Mouse (Mus musculus): ENCODE data around the gene Olfr1214. TPM values are rescaled to one million over a fixed set of nuclear protein-coding genes. Genes with fewer than 3 reads are reported as not detected.
"Not testable (repeated sequence)": the region's sequence is repeated elsewhere in the genome, so short reads cannot be mapped to it uniquely, and the experiment has no call there.

Olfr1214 gene
- polyA plus RNA-seq (2014; fragmentation: Nextera tagmentation; extraction: Ambion mirVana): not detected in 2 replicates

- no peak within 1 kb of the TSS for H3K27ac ChIP-seq (ENCODE audit: low read depth, low read length)
- H3K9ac ChIP-seq (ENCODE audit: low read length): no peak within 1 kb of the TSS
- WGBS: 90% methylated on average over 1 of the region's 1 CpGs
- no peaks in the 10 kb centered on the region for H3K9me3 ChIP-seq (ENCODE audit: control insufficient read depth, low read length)
- H3K36me3 ChIP-seq (ENCODE audit: control insufficient read depth, insufficient read depth, low read length): no peaks in the 10 kb centered on the region
- no peaks in the 10 kb centered on the region for H3K27me3 ChIP-seq (ENCODE audit: control insufficient read depth, insufficient read depth, low read length)
- H3K4me1 ChIP-seq (replicated peaks; ENCODE audit: control insufficient read depth, insufficient read depth, low read length): no peaks in the 10 kb centered on the region
- no peak within 1 kb of the TSS for H3K4me3 ChIP-seq (ENCODE audit: low read depth, low read length)
- DNase-seq (ENCODE audit: low spot score) (no peak), ATAC-seq (replicated peaks; ENCODE audit: low FRiP score) (no peak)
- H3K4me2 ChIP-seq (ENCODE audit: low read depth, low read length, severe bottlenecking): no peak within 1 kb of the TSS
Measured at GRCm38 (mm10) chr2:88992553-88992952, at the start of gene Olfr1214. TSS of gene Olfr1214 (minus strand) at chr2:88992653.

GRCm38 (mm10) chr2:89031965-89032364, 39.5 kb upstream of the Olfr1214 start, which contains the start of gene Olfr1217:
TSS of gene Olfr1217 (minus strand) at chr2:89032065.
- H3K4me3 ChIP-seq (ENCODE audit: low read depth, low read length): no peak within 1 kb of the TSS
- no peaks in the 10 kb centered on the region for H3K9me3 ChIP-seq (ENCODE audit: control insufficient read depth, low read length)
- WGBS: 75% methylated on average over 2 of the region's 2 CpGs
- H3K9ac ChIP-seq (ENCODE audit: low read length): no peak within 1 kb of the TSS
- no peaks in the 10 kb centered on the region for H3K36me3 ChIP-seq (ENCODE audit: control insufficient read depth, insufficient read depth, low read length)
- no peaks in the 10 kb centered on the region for H3K4me1 ChIP-seq (replicated peaks; ENCODE audit: control insufficient read depth, insufficient read depth, low read length)
- H3K27ac ChIP-seq (ENCODE audit: low read depth, low read length): no peak within 1 kb of the TSS
- no peak within 1 kb of the TSS for H3K4me2 ChIP-seq (ENCODE audit: low read depth, low read length, severe bottlenecking)
- ATAC-seq (replicated peaks; ENCODE audit: low FRiP score): no peak
- DNase-seq (ENCODE audit: low spot score): no peak
- no peaks in the 10 kb centered on the region for H3K27me3 ChIP-seq (ENCODE audit: control insufficient read depth, insufficient read depth, low read length)

DNA sequence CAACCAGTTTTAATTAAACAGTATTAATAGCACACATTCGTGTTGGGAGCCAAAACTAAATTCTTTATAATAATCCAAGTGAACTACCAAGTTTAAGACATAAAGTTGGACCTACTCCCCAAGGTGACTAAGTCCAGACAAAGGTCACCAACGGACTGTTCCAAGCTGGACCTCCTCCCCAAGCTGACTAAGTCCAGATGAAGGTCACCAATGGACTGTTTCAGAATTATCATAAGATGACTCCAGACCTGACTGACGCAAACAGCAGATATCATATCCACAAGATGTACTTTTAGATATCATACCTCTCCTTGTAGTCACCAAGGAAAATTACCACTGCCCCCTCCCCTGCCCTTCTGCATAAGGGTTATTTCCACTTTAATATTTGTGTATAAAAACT, 29.0 kb upstream of the Olfr1214 start:
- 81% methylated on average over 3 of the region's 3 CpGs for WGBS
- not testable (repeated sequence) for H3K27me3 ChIP-seq (ENCODE audit: control insufficient read depth, insufficient read depth, low read length); H3K4me1 ChIP-seq (replicated peaks; ENCODE audit: control insufficient read depth, insufficient read depth, low read length); H3K4me3 ChIP-seq (ENCODE audit: low read depth, low read length); H3K27ac ChIP-seq (ENCODE audit: low read depth, low read length); DNase-seq (ENCODE audit: low spot score); H3K9me3 ChIP-seq (ENCODE audit: control insufficient read depth, low read length); ATAC-seq (replicated peaks; ENCODE audit: low FRiP score); H3K4me2 ChIP-seq (ENCODE audit: low read depth, low read length, severe bottlenecking); H3K9ac ChIP-seq (ENCODE audit: low read length); H3K36me3 ChIP-seq (ENCODE audit: control insufficient read depth, insufficient read depth, low read length)

- H3K9me3 ChIP-seq (ENCODE audit: control insufficient read depth, low read length): no peaks in the 10 kb centered on the region
- H3K27ac ChIP-seq (ENCODE audit: low read depth, low read length): no peak within 1 kb of the TSS
- no peak within 1 kb of the TSS for H3K4me3 ChIP-seq (ENCODE audit: low read depth, low read length)
- no peaks in the 10 kb centered on the region for H3K36me3 ChIP-seq (ENCODE audit: control insufficient read depth, insufficient read depth, low read length)
- no peak within 1 kb of the TSS for H3K9ac ChIP-seq (ENCODE audit: low read length)
- 82% methylated on average over 1 of the region's 1 CpGs for WGBS
- H3K4me1 ChIP-seq (replicated peaks; ENCODE audit: control insufficient read depth, insufficient read depth, low read length): no peaks in the 10 kb centered on the region
- ATAC-seq (replicated peaks; ENCODE audit: low FRiP score) (no peak), DNase-seq (ENCODE audit: low spot score) (no peak)
- no peaks in the 10 kb centered on the region for H3K27me3 ChIP-seq (ENCODE audit: control insufficient read depth, insufficient read depth, low read length)
- no peak within 1 kb of the TSS for H3K4me2 ChIP-seq (ENCODE audit: low read depth, low read length, severe bottlenecking)
Measured at GRCm38 (mm10) chr2:89018240-89018639, 25.8 kb upstream of the Olfr1214 start, which contains the start of gene Olfr1216. TSS of gene Olfr1216 (minus strand) at chr2:89018340.

GRCm38 (mm10) chr2:89006873-89007272, 14.4 kb upstream of the Olfr1214 start, which contains the start of gene Olfr1215:
TSS of gene Olfr1215 (minus strand) at chr2:89006973.
- no peaks in the 10 kb centered on the region for H3K27me3 ChIP-seq (ENCODE audit: control insufficient read depth, insufficient read depth, low read length)
- H3K4me3 ChIP-seq (ENCODE audit: low read depth, low read length): no peak within 1 kb of the TSS
- DNase-seq (ENCODE audit: low spot score) (no peak), ATAC-seq (replicated peaks; ENCODE audit: low FRiP score) (no peak)
- H3K9ac ChIP-seq (ENCODE audit: low read length): no peak within 1 kb of the TSS
- H3K9me3 ChIP-seq (ENCODE audit: control insufficient read depth, low read length): no peaks in the 10 kb centered on the region
- H3K36me3 ChIP-seq (ENCODE audit: control insufficient read depth, insufficient read depth, low read length): no peaks in the 10 kb centered on the region
- H3K4me2 ChIP-seq (ENCODE audit: low read depth, low read length, severe bottlenecking): no peak within 1 kb of the TSS
- 85% methylated on average over 2 of the region's 2 CpGs for WGBS
- no peaks in the 10 kb centered on the region for H3K4me1 ChIP-seq (replicated peaks; ENCODE audit: control insufficient read depth, insufficient read depth, low read length)
- H3K27ac ChIP-seq (ENCODE audit: low read depth, low read length): no peak within 1 kb of the TSS

DNA sequence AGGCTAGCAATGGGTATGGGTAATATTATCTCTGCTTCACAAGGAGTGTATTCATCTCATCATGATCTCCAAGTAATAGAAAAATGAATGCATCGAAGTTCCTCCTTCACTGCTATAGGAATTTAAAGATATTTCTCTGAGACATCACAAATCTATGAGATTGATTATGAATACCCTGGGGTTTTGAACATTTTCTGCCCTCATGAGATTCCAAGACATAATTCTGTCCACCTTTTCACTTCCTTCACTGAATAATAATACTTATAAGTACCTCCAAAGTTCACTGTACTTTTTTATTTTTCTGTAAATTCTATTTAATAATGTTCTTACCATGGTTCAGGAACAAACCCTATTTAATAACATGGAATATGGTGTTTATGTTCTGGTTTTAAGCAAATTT, 12.3 kb downstream of the Olfr1214 start, which contains the start of gene Gm13762:
TSS of gene Gm13762 (minus strand) at position 101 of the 400 bp plus-strand sequence.
- no peak within 1 kb of the TSS for H3K4me3 ChIP-seq (ENCODE audit: low read depth, low read length)
- no peak for ATAC-seq (replicated peaks; ENCODE audit: low FRiP score)
- no peaks in the 10 kb centered on the region for H3K4me1 ChIP-seq (replicated peaks; ENCODE audit: control insufficient read depth, insufficient read depth, low read length)
- no peaks in the 10 kb centered on the region for H3K27me3 ChIP-seq (ENCODE audit: control insufficient read depth, insufficient read depth, low read length)
- no peaks in the 10 kb centered on the region for H3K9me3 ChIP-seq (ENCODE audit: control insufficient read depth, low read length)
- 88% methylated on average over 1 of the region's 1 CpGs for WGBS
- no peak within 1 kb of the TSS for H3K9ac ChIP-seq (ENCODE audit: low read length)
- no peak within 1 kb of the TSS for H3K4me2 ChIP-seq (ENCODE audit: low read depth, low read length, severe bottlenecking)
- DNase-seq (ENCODE audit: low spot score): no peak
- H3K27ac ChIP-seq (ENCODE audit: low read depth, low read length): no peak within 1 kb of the TSS
- H3K36me3 ChIP-seq (ENCODE audit: control insufficient read depth, insufficient read depth, low read length): no peaks in the 10 kb centered on the region

GRCm38 (mm10) chr2:88953669-88954068, 38.8 kb downstream of the Olfr1214 start, which contains the start of gene Olfr1212:
TSS of gene Olfr1212 (plus strand) at chr2:88953969.
- no peaks in the 10 kb centered on the region for H3K36me3 ChIP-seq (ENCODE audit: control insufficient read depth, insufficient read depth, low read length)
- no peak for ATAC-seq (replicated peaks; ENCODE audit: low FRiP score)
- H3K27ac ChIP-seq (ENCODE audit: low read depth, low read length): no peak within 1 kb of the TSS

DNA sequence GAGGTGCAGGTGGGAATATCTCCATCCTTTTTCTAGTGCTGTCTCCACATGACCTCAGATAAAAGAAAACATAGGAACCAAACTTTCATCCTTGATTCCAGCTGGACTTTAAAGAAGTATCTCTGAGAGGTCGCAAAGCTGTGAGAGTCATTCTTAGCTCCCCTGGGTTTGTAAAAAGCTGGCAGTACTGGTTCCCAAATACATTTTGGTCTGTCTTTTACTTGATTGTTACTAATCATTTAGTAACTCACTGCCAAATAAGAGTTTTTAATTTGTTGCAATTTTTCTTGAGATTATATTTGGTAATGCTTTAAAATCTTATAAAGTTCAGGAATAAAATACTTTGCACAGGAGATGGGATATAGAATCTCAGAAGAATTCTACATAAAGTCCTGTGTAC, 54.4 kb downstream of the Olfr1214 start, which contains the start of gene Olfr1211:
TSS of gene Olfr1211 (minus strand) at position 101 of the 400 bp plus-strand sequence.
- H3K4me3 ChIP-seq (ENCODE audit: low read depth, low read length): no peak within 1 kb of the TSS
- H3K4me2 ChIP-seq (ENCODE audit: low read depth, low read length, severe bottlenecking): no peak within 1 kb of the TSS
- H3K4me1 ChIP-seq (replicated peaks; ENCODE audit: control insufficient read depth, insufficient read depth, low read length): no peaks in the 10 kb centered on the region
- no peak within 1 kb of the TSS for H3K9ac ChIP-seq (ENCODE audit: low read length)
- H3K9me3 ChIP-seq (ENCODE audit: control insufficient read depth, low read length): no peaks in the 10 kb centered on the region
- 85% methylated on average over 1 of the region's 1 CpGs for WGBS
- H3K36me3 ChIP-seq (ENCODE audit: control insufficient read depth, insufficient read depth, low read length): no peaks in the 10 kb centered on the region
- H3K27me3 ChIP-seq (ENCODE audit: control insufficient read depth, insufficient read depth, low read length): no peaks in the 10 kb centered on the region
- H3K27ac ChIP-seq (ENCODE audit: low read depth, low read length): no peak within 1 kb of the TSS
- ATAC-seq (replicated peaks; ENCODE audit: low FRiP score) (no peak), DNase-seq (ENCODE audit: low spot score) (no peak)

More at GRCm38 (mm10) chr2:88953669-88954068, 38.8 kb downstream of the Olfr1214 start, which contains the start of gene Olfr1212:
- Histone ChIP-seq H3K4me2 (ENCODE audit: low read depth, low read length, severe bottlenecking) (no peak within 1 kb of the TSS), H3K9ac (ENCODE audit: low read length) (no peak within 1 kb of the TSS), H3K9me3 (ENCODE audit: control insufficient read depth, low read length) (no peaks in the 10 kb centered on the region), H3K4me3 (ENCODE audit: low read depth, low read length) (no peak within 1 kb of the TSS), H3K27me3 (ENCODE audit: control insufficient read depth, insufficient read depth, low read length) (no peaks in the 10 kb centered on the region), H3K4me1 (replicated peaks; ENCODE audit: control insufficient read depth, insufficient read depth, low read length) (no peaks in the 10 kb centered on the region)
- no peak for DNase-seq (ENCODE audit: low spot score)
